Mouse (Mus musculus): ENCODE data around the gene Mrps2. TPM values are rescaled to one million over a fixed set of nuclear protein-coding genes. Genes with fewer than 3 reads are reported as not detected.

Gene Mrps2
- polyA plus RNA-seq, 1 experiment from 2014 or later = 48.2 TPM

Other genes starting within 250 kb of the Mrps2 start
- 14.5 and 17.4 TPM in 2 replicates for gene Ppp1r26, start 21.3 kb upstream of the Mrps2 start, polyA plus RNA-seq (2015; fragmentation: Nextera tagmentation; extraction: Ambion mirVana)
- gene 1700007K13Rik, start 1.7 kb upstream of the Mrps2 start, polyA plus RNA-seq (2015; fragmentation: Nextera tagmentation; extraction: Ambion mirVana) = 3.0 and 4.5 TPM in 2 replicates
- gene Gbgt1, start 28.8 kb downstream of the Mrps2 start, polyA plus RNA-seq (2015; fragmentation: Nextera tagmentation; extraction: Ambion mirVana) = 1.7 and 2.0 TPM in 2 replicates
- 2.5 and 2.6 TPM in 2 replicates for gene Gm10134, start 38.0 kb downstream of the Mrps2 start, polyA plus RNA-seq (2015; fragmentation: Nextera tagmentation; extraction: Ambion mirVana)
- 75.0 and 84.9 TPM in 2 replicates for gene Ralgds, start 45.1 kb downstream of the Mrps2 start, polyA plus RNA-seq (2015; fragmentation: Nextera tagmentation; extraction: Ambion mirVana)
- gene Cel, start 95.3 kb downstream of the Mrps2 start, polyA plus RNA-seq (2015; fragmentation: Nextera tagmentation; extraction: Ambion mirVana) = not detected in 2 replicates
- 39.5 and 44.1 TPM in 2 replicates for gene Gtf3c5, start 115.7 kb downstream of the Mrps2 start, polyA plus RNA-seq (2015; fragmentation: Nextera tagmentation; extraction: Ambion mirVana)
- gene Gfi1b, start 153.9 kb downstream of the Mrps2 start, polyA plus RNA-seq (2015; fragmentation: Nextera tagmentation; extraction: Ambion mirVana) = not detected in 2 replicates
- gene Tsc1, start 173.2 kb downstream of the Mrps2 start, polyA plus RNA-seq (2015; fragmentation: Nextera tagmentation; extraction: Ambion mirVana) = 28.8 and 30.6 TPM in 2 replicates
- gene Spaca9, start 231.7 kb downstream of the Mrps2 start, polyA plus RNA-seq (2015; fragmentation: Nextera tagmentation; extraction: Ambion mirVana) = 3.2 and 3.4 TPM in 2 replicates
- 2.9 and 3.3 TPM in 2 replicates for gene Ak8, start 232.1 kb downstream of the Mrps2 start, polyA plus RNA-seq (2015; fragmentation: Nextera tagmentation; extraction: Ambion mirVana)